15 mouse cellular contexts compared by ENCODE assay signal in the genomic region with DNA sequence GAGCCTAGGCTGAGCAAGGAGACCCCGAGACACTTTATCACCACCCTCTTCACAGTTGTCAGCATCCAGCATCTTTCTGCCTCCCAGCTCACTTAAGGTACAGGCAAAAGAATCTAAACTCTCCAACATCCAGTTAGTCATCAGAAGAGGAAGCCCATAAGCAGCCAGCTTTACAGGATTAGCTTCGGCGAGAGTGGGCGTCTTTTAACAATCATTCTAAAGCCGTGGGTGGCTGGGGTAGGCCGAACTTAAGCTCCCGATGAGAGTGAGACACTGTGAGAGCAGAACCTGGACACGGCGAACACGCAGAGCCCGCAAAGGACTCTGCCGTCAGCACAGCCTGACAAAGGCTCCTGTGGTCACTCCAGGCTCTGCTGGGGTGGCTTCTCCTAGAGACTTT. TPM values are rescaled to one million over a fixed set of nuclear protein-coding genes. Genes with fewer than 3 reads are reported as not detected.
DNase-seq lines count a peak whose midpoint lies in the region.
"Had no signal": no experiment of that assay in that cellular context is flagged by ENCODE, and none has a peak within 500 bp of the region (broad histone marks: within the 10 kb centered on the region; RNA-seq: fewer than 3 reads in every experiment).

No protein-coding gene starts in this region.

- intact Hi-C loops in left cerebral cortex, postnatal 4 days (cut with DNase I) = no loop called here
- intact Hi-C loops in left cerebral cortex, postnatal 14 days (cut with DNase I) = no loop called here

- peak; percentile 42 for DNase-seq in left cerebral cortex, adult 11 months (ENCODE audit: low spot score)
- no peak for DNase-seq in left cerebral cortex, postnatal 4 days
- peak; percentile 21 to 46 for DNase-seq in layer of hippocampus, adult 8-10 months (ENCODE audit: low spot score in 2 of 2)
- peak; percentile 61 to 67 for DNase-seq in left cerebral cortex, postnatal 14 days (ENCODE audit: low spot score in 2 of 2)
- DNase-seq in right cerebral cortex, postnatal 36 days (ENCODE audit: low spot score in 2 of 2) = peak; percentile 65 to 73
- DNase-seq in testis, postnatal 10 days (ENCODE audit: low spot score) = no peak
- DNase-seq in MN1 (ENCODE audit: low spot score) = no peak
- DNase-seq in adrenal gland, postnatal 14 days = no peak
- DNase-seq: adrenal gland, adult 8-10 months; B cell, adult 2 months; cerebellum, postnatal 14 days; gastrocnemius, postnatal 36 days; kidney, adult 18-20 months; thymus, adult 18-20 months; thymus, postnatal 4 days had no signal

RNA-seq across cellular contexts. Expression of a gene that starts 13.2 kb away (rescaled TPM):
- under 1 TPM; 0.18 to 0.48 TPM for total RNA-seq in left cerebral cortex, postnatal 4 days (2021)
- total RNA-seq in layer of hippocampus, adult 8-10 months (2022) = under 1 TPM in 1 of 4 experiments, not detected in 3; 0.17 TPM
- under 1 TPM; 0.23 to 0.40 TPM for total RNA-seq in left cerebral cortex, postnatal 14 days (2021)
- total RNA-seq in adrenal gland, postnatal 14 days (2021) = 0.22 and 0.71 TPM in 2 replicates
- total RNA-seq: adrenal gland, adult 8-10 months had no signal

RNA-seq across cellular contexts. Expression of a gene that starts 52.8 kb away (rescaled TPM):
- total RNA-seq in left cerebral cortex, postnatal 4 days (2021) = 100 to 1,000 TPM; 121 to 129 TPM
- total RNA-seq in layer of hippocampus, adult 8-10 months (2022) = 100 to 1,000 TPM in 1 of 4 experiments, 10 to 100 TPM in 3; 89.0 to 103 (median 98.2) TPM
- 100 to 1,000 TPM in 1 of 2 experiments, 10 to 100 TPM in 1; 97.9 to 102 TPM for total RNA-seq in left cerebral cortex, postnatal 14 days (2021)
- total RNA-seq in adrenal gland, postnatal 14 days (2021) = 90.3 and 102 TPM in 2 replicates

Comparison
In these comparisons a context has a peak if more than half of its experiments do, and no peak if none do; other contexts are left out.
1. DNase-seq: peak in left cerebral cortex, adult 11 months (single experiment), layer of hippocampus, adult 8-10 months (2 of 2), left cerebral cortex, postnatal 14 days (2 of 2) and right cerebral cortex, postnatal 36 days (2 of 2); none in left cerebral cortex, postnatal 4 days (single experiment), testis, postnatal 10 days (single experiment), MN1 (single experiment) and adrenal gland, postnatal 14 days (single experiment).